Mouse (Mus musculus): ENCODE data around the gene Prss45.

- TF ChIP-seq CTCF (IDR thresholded peaks at IDR 0.05; ENCODE audit: low read depth): no peak
- no peak for TF ChIP-seq EP300 (IDR thresholded peaks at IDR 0.05; ENCODE audit: low read depth)
Observed at GRCm38 (mm10) chr9:110790462-110790861, 43.9 kb upstream of the Prss45 start.

Data from liver, postnatal 0 days (tissue).